Mouse (Mus musculus) liver, adult 2 months (tissue): Measurements from ENCODE around the gene Map3k13. TPM values are rescaled to one million over a fixed set of nuclear protein-coding genes. Genes with fewer than 3 reads are reported as not detected.

Experiments
- DNase-seq: peaks from one replicate; pipeline ENCODE4 v3.0.0-alpha.2; 2011; ENCODE audit warnings: low read depth, low spot score; ENCODE audit errors: extremely low read depth
- H3K27ac ChIP-seq: fragments of 200-500 bp; replicated peaks from 2 replicates; pipeline ENCODE4 v1.5.1; 2012; ENCODE audit warnings: low read depth, mild to moderate bottlenecking, control low read depth, inconsistent platforms, low read length; ENCODE audit not compliant: insufficient read depth
- H3K27me3 ChIP-seq: fragments of 200-500 bp; 2 replicates; pipeline ENCODE4 v1.6.1; 2012; ENCODE audit warnings: mild to moderate bottlenecking, moderate library complexity, low read length, inconsistent platforms; ENCODE audit not compliant: control insufficient read depth, insufficient read depth
- H3K36me3 ChIP-seq: fragments of 200-500 bp; 2 replicates; pipeline ENCODE4 v1.6.1; 2012; ENCODE audit warnings: low read length, inconsistent platforms; ENCODE audit not compliant: control insufficient read depth, insufficient read depth
- H3K4me1 ChIP-seq: fragments of 200-500 bp; 2 replicates; pipeline ENCODE4 v1.6.1; 2011; ENCODE audit warnings: low read length; ENCODE audit not compliant: control insufficient read depth, insufficient read depth
- H3K4me3 ChIP-seq: fragments of 200-500 bp; 2 replicates; pipeline ENCODE4 v1.5.1; 2011; ENCODE audit warnings: low read depth, mild to moderate bottlenecking, control low read depth, low read length, moderate library complexity; ENCODE audit not compliant: insufficient read depth
- H3K79me2 ChIP-seq: fragments of 200-500 bp; 2 replicates; pipeline ENCODE4 v1.6.1; 2012; ENCODE audit warnings: inconsistent platforms, mild to moderate bottlenecking, low read length, moderate library complexity; ENCODE audit not compliant: control insufficient read depth, insufficient read depth
- H3K9ac ChIP-seq: fragments of 200-500 bp; 2 replicates; pipeline ENCODE4 v1.6.1; 2012; ENCODE audit warnings: low read depth, mild to moderate bottlenecking, control low read depth, inconsistent platforms, low read length
- CTCF ChIP-seq: fragments of 200-500 bp; IDR thresholded peaks from 2 replicates; pipeline ENCODE4 v1.5.1; 2011; ENCODE audit warnings: low read depth, low read length, control low read depth
- POLR2A ChIP-seq: fragments of 200-500 bp; IDR thresholded peaks from 2 replicates; pipeline ENCODE4 v1.6.1; 2011; ENCODE audit warnings: low read length, control low read depth; ENCODE audit not compliant: insufficient read depth; ENCODE audit errors: extremely low read depth
- WGBS: fragments of 180-500 bp; shearing (Covaris S2); methylation state at CpG from one replicate; pipeline ENCODE4 v1.1.7; 2018; 5-methylcytosine and 5-hydroxymethylcytosine counted together
- polyA plus RNA-seq: library from polyadenylated mRNA; depleted of rRNA; stranded (reverse); fragments of >200 nt; gene quantifications from 2 replicates; pipeline ENCODE4 v1.2.3, GENCODE M21; 2012
- total RNA-seq: library from RNA; depleted of rRNA; stranded (reverse); fragments of >200 nt; gene quantifications from 2 replicates; pipeline ENCODE4 v1.2.3, GENCODE M21; 2014

Map3k13 gene
- total and polyA plus RNA-seq, 2 experiments: 3.8 to 7.0 TPM

GRCm38 (mm10) chr16:21833469-21833868, 39.3 kb downstream of the Map3k13 start:
- no peaks in the 10 kb centered on the region for H3K27me3 ChIP-seq
- DNase-seq: no peak
- no peak for TF ChIP-seq POLR2A
- no peak for TF ChIP-seq CTCF
- peaks cover 20% of the 10 kb centered on the region for H3K4me1 ChIP-seq
- H3K36me3 ChIP-seq: no peaks in the 10 kb centered on the region; the same call in 1 of the 2 replicates
- H3K27ac ChIP-seq: no peak overlapping the region
- 84% methylated on average over 1 of the region's 1 CpGs for WGBS
- H3K9ac ChIP-seq: no peak overlapping the region
- H3K4me3 ChIP-seq: no peak overlapping the region
- peaks cover 34% of the 10 kb centered on the region for H3K79me2 ChIP-seq

GRCm38 (mm10) chr16:21833970-21834369, 39.8 kb downstream of the Map3k13 start:
- H3K27me3 ChIP-seq: no peaks in the 10 kb centered on the region
- 40% methylated on average over 10 of the region's 10 CpGs for WGBS
- TF ChIP-seq POLR2A (no peak), CTCF (no peak)
- no peak overlapping the region for H3K9ac ChIP-seq
- no peak overlapping the region for H3K27ac ChIP-seq
- peak; percentile 89 for DNase-seq
- H3K4me3 ChIP-seq: no peak overlapping the region
- H3K36me3 ChIP-seq: no peaks in the 10 kb centered on the region; the same call in 1 of the 2 replicates
- peaks cover 18% of the 10 kb centered on the region for H3K4me1 ChIP-seq
- peaks cover 35% of the 10 kb centered on the region for H3K79me2 ChIP-seq

GRCm38 (mm10) chr16:21834866-21835583, 40.9 kb downstream of the Map3k13 start:
- WGBS: 66% methylated on average over 8 of the region's 8 CpGs

GRCm38 (mm10) chr16:21835584-21835931, 41.4 kb downstream of the Map3k13 start:
- 53% methylated on average over 7 of the region's 7 CpGs for WGBS
- no peak overlapping the region for H3K27ac ChIP-seq
- H3K9ac ChIP-seq: no peak overlapping the region
- H3K27me3 ChIP-seq: no peaks in the 10 kb centered on the region
- no peak for DNase-seq
- peaks cover 2% of the 10 kb centered on the region; the same call in 1 of the 2 replicates for H3K36me3 ChIP-seq
- H3K4me3 ChIP-seq: no peak overlapping the region
- TF ChIP-seq POLR2A (no peak), CTCF (no peak)
- H3K4me1 ChIP-seq: peaks cover 14% of the 10 kb centered on the region
- H3K79me2 ChIP-seq: peaks cover 34% of the 10 kb centered on the region

More at GRCm38 (mm10) chr16:21834866-21835583, 40.9 kb downstream of the Map3k13 start:
- Histone ChIP-seq H3K4me3 (no peak overlapping the region), H3K36me3 (no peaks in the 10 kb centered on the region; the same call in 1 of the 2 replicates), H3K4me1 (peaks cover 14% of the 10 kb centered on the region), H3K27ac (no peak overlapping the region), H3K27me3 (no peaks in the 10 kb centered on the region), H3K9ac (no peak overlapping the region), H3K79me2 (peaks cover 34% of the 10 kb centered on the region)
- DNase-seq: no peak
- TF ChIP-seq CTCF: no peak
- no peak for TF ChIP-seq POLR2A

GRCm38 (mm10) chr16:21836311-21837072, 42.3 kb downstream of the Map3k13 start:
- H3K79me2 ChIP-seq: peaks cover 29% of the 10 kb centered on the region
- peak; percentile 37 for DNase-seq
- no peak overlapping the region for H3K4me3 ChIP-seq
- H3K9ac ChIP-seq: 0 out of 2 replicates have a peak overlapping the region, but pooled peaks have one; percentile 28
- no peak overlapping the region for H3K27ac ChIP-seq
- peaks cover 10% of the 10 kb centered on the region for H3K4me1 ChIP-seq
- TF ChIP-seq CTCF: peak; percentile 24; the same call in 1 of the 2 replicates
- TF ChIP-seq POLR2A: no peak
- 54% methylated on average over 7 of the region's 7 CpGs for WGBS
- peaks cover 3% of the 10 kb centered on the region; the same call in 1 of the 2 replicates for H3K36me3 ChIP-seq
- H3K27me3 ChIP-seq: no peaks in the 10 kb centered on the region
